Mouse (Mus musculus) limb, embryonic 14.5 days (tissue): ENCODE measurements at regions not wholly inside any gene's neighbourhood (a gene's known extent, or its start where the extent isn't known, plus 50 kb on each side); places are given as distances from the start of the nearest gene placed in this dataset.
"Not testable (repeated sequence)": the region's sequence is repeated elsewhere in the genome, so short reads cannot be mapped to it uniquely, and the experiment has no call there.

ENCODE experiments used
- ATAC-seq: fragments of 200-750 bp; cut with Nextera tagmentation; 2 replicates; pipeline ENCODE4 v1.8.0; 2017; ENCODE audit warnings: low read depth, moderate number of reproducible peaks, moderate TSS enrichment; ENCODE audit not compliant: low FRiP score
- DNase-seq: peaks from one replicate; pipeline ENCODE4 v3.0.0-alpha.2; 2015; ENCODE audit warnings: low spot score
- H3K27ac ChIP-seq: fragments of 300-500 bp; sonication (generic); replicated peaks from 2 replicates; pipeline ENCODE4 v1.5.1; 2014; ENCODE audit warnings: low read depth, mild to moderate bottlenecking, low read length, moderate library complexity, mixed read lengths
- H3K27me3 ChIP-seq: fragments of 300-500 bp; sonication (generic); 2 replicates; pipeline ENCODE4 v1.6.1; 2014; ENCODE audit warnings: low read length, mixed read lengths; ENCODE audit not compliant: control insufficient read depth, insufficient read depth
- H3K36me3 ChIP-seq: fragments of 300-500 bp; sonication (generic); 2 replicates; pipeline ENCODE4 v1.6.1; 2014; ENCODE audit warnings: mild to moderate bottlenecking, low read length, moderate library complexity, mixed read lengths; ENCODE audit not compliant: control insufficient read depth, insufficient read depth
- H3K4me1 ChIP-seq: fragments of 300-500 bp; sonication (generic); 2 replicates; pipeline ENCODE4 v1.6.1; 2014; ENCODE audit warnings: antibody characterized with exemption, low read length, mixed read lengths; ENCODE audit not compliant: control insufficient read depth, insufficient read depth
- H3K4me2 ChIP-seq: fragments of 300-500 bp; sonication (generic); replicated peaks from 2 replicates; pipeline ENCODE4 v1.6.1; 2014; ENCODE audit warnings: low read depth, mild to moderate bottlenecking, low read length, moderate library complexity; ENCODE audit not compliant: severe bottlenecking
- H3K4me3 ChIP-seq: fragments of 300-500 bp; sonication (generic); replicated peaks from 2 replicates; pipeline ENCODE4 v1.5.1; 2014; ENCODE audit warnings: low read length
- H3K9ac ChIP-seq: fragments of 300-500 bp; sonication (generic); 2 replicates; pipeline ENCODE4 v1.6.1; 2014; ENCODE audit warnings: mild to moderate bottlenecking, low read depth, low read length, moderate library complexity; ENCODE audit not compliant: severe bottlenecking
- H3K9me3 ChIP-seq: fragments of 300-500 bp; sonication (generic); 2 replicates; pipeline ENCODE4 v1.6.1; 2016; ENCODE audit warnings: low read length; ENCODE audit not compliant: control insufficient read depth
- POLR2A ChIP-seq: fragments of 200-500 bp; IDR thresholded peaks from 2 replicates; pipeline ENCODE4 v1.8.0; 2012; ENCODE audit warnings: inconsistent platforms, mild to moderate bottlenecking, moderate library complexity, borderline replicate concordance; ENCODE audit not compliant: insufficient read depth, insufficient read length; ENCODE audit errors: extremely low read depth
- WGBS: fragments of 180-500 bp; shearing (Covaris S2); extraction: QIAGEN DNeasy Blood & Tissue Kit; methylation state at CpG from one replicate; pipeline ENCODE4 v1.1.7; 2014; 5-methylcytosine and 5-hydroxymethylcytosine counted together

- no peaks in the 10 kb centered on the region for H3K9me3 ChIP-seq
- TF ChIP-seq POLR2A, result no peak
- H3K27me3 ChIP-seq, result no peaks in the 10 kb centered on the region
- H3K9ac ChIP-seq, result no peak overlapping the region
- no peaks in the 10 kb centered on the region for H3K4me1 ChIP-seq
- no peak for DNase-seq
- ATAC-seq, result no peak
- no peak overlapping the region for H3K4me2 ChIP-seq
- 60% methylated on average over 3 of the region's 3 CpGs for WGBS
- H3K4me3 ChIP-seq, result no peak overlapping the region
- H3K27ac ChIP-seq, result no peak overlapping the region
- no peaks in the 10 kb centered on the region for H3K36me3 ChIP-seq
These were observed 58.7 kb upstream of the Olig3 start for GRCm38 (mm10) chr10:19297669-19298068.

- Histone ChIP-seq H3K9me3 (no peaks in the 10 kb centered on the region), H3K4me1 (no peaks in the 10 kb centered on the region), H3K36me3 (no peaks in the 10 kb centered on the region), H3K4me2 (no peak overlapping the region), H3K4me3 (no peak overlapping the region), H3K27me3 (no peaks in the 10 kb centered on the region), H3K27ac (no peak overlapping the region), H3K9ac (no peak overlapping the region)
- ATAC-seq, result no peak
- no peak for DNase-seq
- 36% methylated on average over 7 of the region's 7 CpGs for WGBS
- no peak for TF ChIP-seq POLR2A
These were observed 60.8 kb upstream of the Olig3 start for GRCm38 (mm10) chr10:19295388-19296013.

GRCm38 (mm10) chr10:19291474-19291873, 64.9 kb upstream of the Olig3 start:
- H3K9ac ChIP-seq, result no peak overlapping the region
- H3K4me2 ChIP-seq, result no peak overlapping the region
- H3K36me3 ChIP-seq, result no peaks in the 10 kb centered on the region
- no peak for DNase-seq
- H3K9me3 ChIP-seq, result no peaks in the 10 kb centered on the region
- no peak for ATAC-seq
- H3K4me1 ChIP-seq, result no peaks in the 10 kb centered on the region
- WGBS, result 79% methylated on average over 5 of the region's 5 CpGs
- no peak overlapping the region for H3K4me3 ChIP-seq
- H3K27me3 ChIP-seq, result no peaks in the 10 kb centered on the region
- H3K27ac ChIP-seq, result no peak overlapping the region
- TF ChIP-seq POLR2A, result no peak

GRCm38 (mm10) chr10:19291039-19291438, 65.3 kb upstream of the Olig3 start:
- ATAC-seq, H3K36me3 ChIP-seq, H3K4me3 ChIP-seq, H3K4me2 ChIP-seq, H3K9me3 ChIP-seq, DNase-seq, H3K4me1 ChIP-seq, H3K27ac ChIP-seq, H3K9ac ChIP-seq, H3K27me3 ChIP-seq: not testable (repeated sequence)
- WGBS, result 70% methylated on average over 3 of the region's 3 CpGs

- no peak for DNase-seq
- Histone ChIP-seq H3K27ac (no peak overlapping the region), H3K9ac (no peak overlapping the region), H3K4me2 (no peak overlapping the region), H3K4me1 (no peaks in the 10 kb centered on the region), H3K4me3 (no peak overlapping the region), H3K36me3 (no peaks in the 10 kb centered on the region), H3K27me3 (no peaks in the 10 kb centered on the region), H3K9me3 (no peaks in the 10 kb centered on the region)
- WGBS, result 91% methylated on average over 3 of the region's 3 CpGs
- no peak for TF ChIP-seq POLR2A
- ATAC-seq, result no peak
These were observed 74.2 kb upstream of the Olig3 start for GRCm38 (mm10) chr10:19282166-19282565.

- Histone ChIP-seq H3K27me3 (no peaks in the 10 kb centered on the region), H3K36me3 (no peaks in the 10 kb centered on the region), H3K4me2 (no peak overlapping the region), H3K4me1 (no peaks in the 10 kb centered on the region), H3K27ac (no peak overlapping the region), H3K4me3 (no peak overlapping the region), H3K9ac (no peak overlapping the region), H3K9me3 (no peaks in the 10 kb centered on the region)
- ATAC-seq, result no peak
- DNase-seq, result no peak
- 79% methylated on average over 4 of the region's 4 CpGs for WGBS
- no peak for TF ChIP-seq POLR2A
These were observed 75.3 kb upstream of the Olig3 start for GRCm38 (mm10) chr10:19281021-19281420.
